Mouse (Mus musculus): ENCODE measurements around the gene Tmem165.

DNA sequence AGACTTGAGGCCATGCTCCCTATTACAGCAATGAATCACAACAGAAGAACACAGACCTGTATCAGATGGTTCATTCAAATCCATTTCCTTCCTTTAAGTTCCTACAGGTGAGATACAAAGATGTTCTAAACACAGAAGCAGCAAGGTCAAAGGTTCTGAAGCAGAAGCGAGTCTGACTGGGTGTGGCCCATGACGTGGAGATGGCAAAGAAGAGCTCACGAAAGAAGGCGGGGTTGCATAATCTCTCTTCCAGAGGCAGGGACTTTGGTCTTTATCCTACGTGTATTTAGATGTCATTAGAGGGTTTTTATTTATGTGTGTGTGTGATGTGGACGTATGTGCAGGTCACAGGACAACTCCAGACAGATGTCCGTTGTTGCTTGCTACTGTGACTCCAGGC, 6.0 kb upstream of the Tmem165 start:
- TF ChIP-seq CTCF (IDR thresholded peaks at IDR 0.05; ENCODE audit: low read depth), result no peak
- no peak for TF ChIP-seq EP300 (IDR thresholded peaks at IDR 0.05; ENCODE audit: low read depth)
